In the genomic region with DNA sequence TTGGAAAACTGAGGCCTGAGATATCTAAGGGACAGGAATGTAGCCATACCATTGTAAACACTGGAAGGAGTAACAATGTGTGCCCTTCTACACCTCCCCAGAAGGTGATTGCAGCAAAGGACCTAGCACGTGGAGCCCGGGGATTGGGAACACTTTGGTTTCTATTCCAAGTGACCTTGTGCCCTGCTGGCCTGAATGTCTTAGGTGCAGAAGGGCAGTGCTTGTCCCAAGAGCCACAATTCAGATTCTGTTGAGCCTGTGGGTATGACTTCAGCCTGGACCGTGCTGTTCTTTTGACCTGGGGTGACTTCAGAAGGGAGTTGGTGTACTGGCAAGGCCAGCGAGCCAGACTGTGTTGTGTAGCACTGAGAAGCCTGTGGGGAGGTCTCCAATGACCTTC, we compare ENCODE assay signal across 23 mouse cellular contexts. TPM values are rescaled to one million over a fixed set of nuclear protein-coding genes. Genes with fewer than 3 reads are reported as not detected.
"Had no signal": no experiment of that assay in that cellular context is flagged by ENCODE, and none has a peak within 500 bp of the region (broad histone marks: within the 10 kb centered on the region; RNA-seq: fewer than 3 reads in every experiment).

No protein-coding gene starts in this region.

- H3K9ac ChIP-seq: intestine, embryonic 15.5 days; limb, embryonic 13.5 days; liver, embryonic 15.5 days; lung, embryonic 14.5 days; neural tube, embryonic 12.5 days had no signal

- ATAC-seq: intestine, embryonic 15.5 days had no signal

- H3K27me3 ChIP-seq: intestine, embryonic 15.5 days; limb, embryonic 13.5 days; liver, embryonic 15.5 days; neural tube, embryonic 12.5 days had no signal

- H3K27ac ChIP-seq: intestine, embryonic 15.5 days; limb, embryonic 13.5 days; liver, embryonic 15.5 days; midbrain, embryonic 10.5 days; neural tube, embryonic 12.5 days; stomach, postnatal 0 days had no signal

- H3K36me3 ChIP-seq: intestine, embryonic 15.5 days had no signal

- H3K4me2 ChIP-seq: intestine, embryonic 15.5 days; limb, embryonic 13.5 days; liver, embryonic 11.5 days; liver, embryonic 15.5 days; lung, embryonic 14.5 days; neural tube, embryonic 12.5 days had no signal

- H3K4me3 ChIP-seq: intestine, embryonic 15.5 days; limb, embryonic 13.5 days; liver, embryonic 15.5 days; midbrain, embryonic 10.5 days; neural tube, embryonic 12.5 days had no signal

- DNase-seq: left cerebral cortex, postnatal 4 days; lung, embryonic 14.5 days; lung, postnatal 10 days; lung, postnatal 4 days; midbrain, embryonic 14.5 days; thymus, adult 2 months; thymus, postnatal 25 days had no signal

- H3K9me3 ChIP-seq: intestine, embryonic 15.5 days; limb, embryonic 13.5 days; liver, embryonic 15.5 days; midbrain, embryonic 10.5 days; neural tube, embryonic 12.5 days had no signal

RNA-seq across cellular contexts. Expression of a gene that starts 31.9 kb away (rescaled TPM):
- total RNA-seq: layer of hippocampus, adult 8-10 months; layer of hippocampus, postnatal 14 days; left cerebral cortex, postnatal 10 days; left cerebral cortex, postnatal 4 days; megakaryocyte, adult 5-6 weeks; monocyte, adult 5-6 weeks; neutrophil, adult 5-6 weeks had no signal
- polyA plus RNA-seq: intestine, embryonic 15.5 days; large intestine, adult 2 months; limb, embryonic 13.5 days; liver, embryonic 11.5 days; liver, embryonic 15.5 days; lung, embryonic 14.5 days; midbrain, embryonic 10.5 days; midbrain, embryonic 14.5 days; neural tube, embryonic 12.5 days; stomach, postnatal 0 days; thymus, adult 2 months; urinary bladder, adult 2 months had no signal

RNA-seq across cellular contexts. Expression of a gene that starts 41.9 kb away (rescaled TPM):
- total RNA-seq: layer of hippocampus, adult 8-10 months; layer of hippocampus, postnatal 14 days; left cerebral cortex, adult 18-20 months; left cerebral cortex, postnatal 10 days; left cerebral cortex, postnatal 4 days; megakaryocyte, adult 5-6 weeks; monocyte, adult 5-6 weeks; neutrophil, adult 5-6 weeks had no signal
- polyA plus RNA-seq: intestine, embryonic 15.5 days; large intestine, adult 2 months; limb, embryonic 13.5 days; liver, embryonic 11.5 days; liver, embryonic 15.5 days; lung, embryonic 14.5 days; midbrain, embryonic 10.5 days; midbrain, embryonic 14.5 days; neural tube, embryonic 12.5 days; stomach, postnatal 0 days; thymus, adult 2 months; urinary bladder, adult 2 months had no signal
